Mouse (Mus musculus): ENCODE measurements around the gene Synj2.

DNA sequence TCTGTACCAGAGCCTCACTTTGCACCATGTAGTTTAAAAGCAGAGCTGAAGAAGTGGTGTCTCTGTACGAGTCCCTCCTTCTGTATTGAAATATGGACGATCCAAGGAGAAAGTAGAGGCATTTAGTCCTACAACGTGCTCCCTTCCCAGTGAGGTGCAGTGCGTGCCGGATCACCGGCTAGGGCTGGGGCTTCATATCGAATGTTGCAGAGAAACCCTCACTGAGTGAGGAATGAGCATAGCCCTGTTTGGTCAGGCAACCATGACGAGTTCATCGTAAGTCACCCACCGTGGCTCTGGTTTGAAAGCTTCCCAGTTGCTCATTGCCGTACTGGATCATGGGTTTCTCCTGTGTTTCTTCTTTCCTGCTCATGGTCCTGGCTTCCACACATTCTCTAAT lies 95.8 kb downstream of the Synj2 start:
- TF ChIP-seq GATA2 (IDR thresholded peaks at IDR 0.05; ENCODE audit: borderline replicate concordance, low read depth, low read length) (no peak), CTCF (IDR thresholded peaks at IDR 0.05; ENCODE audit: low read depth, low read length) (no peak)
